Mouse (Mus musculus) lung, embryonic 14.5 days (tissue): ENCODE measurements around the gene Dolk. TPM values are rescaled to one million over a fixed set of nuclear protein-coding genes. Genes with fewer than 3 reads are reported as not detected.

ENCODE experiments used
- ATAC-seq: fragments of 200-750 bp; cut with Nextera tagmentation; 2 replicates; pipeline ENCODE4 v1.8.0; 2017; ENCODE audit warnings: mild to moderate bottlenecking, moderate TSS enrichment, moderate library complexity; ENCODE audit not compliant: insufficient read depth
- DNase-seq: peaks from one replicate; pipeline ENCODE4 v3.0.0-alpha.2; 2015
- H3K27ac ChIP-seq: fragments of 300-500 bp; sonication (generic); 2 replicates; pipeline ENCODE4 v1.5.1; 2014; ENCODE audit warnings: low read depth, mild to moderate bottlenecking, moderate library complexity
- H3K27me3 ChIP-seq: fragments of 300-500 bp; sonication (generic); 2 replicates; pipeline ENCODE4 v1.6.1; 2014; ENCODE audit warnings: low read length, control low read depth; ENCODE audit not compliant: insufficient read depth
- H3K36me3 ChIP-seq: fragments of 300-500 bp; sonication (generic); 2 replicates; pipeline ENCODE4 v1.6.1; 2014; ENCODE audit warnings: control low read depth; ENCODE audit not compliant: insufficient read depth
- H3K4me1 ChIP-seq: fragments of 300-500 bp; sonication (generic); 2 replicates; pipeline ENCODE4 v1.6.1; 2014; ENCODE audit warnings: antibody characterized with exemption, control low read depth; ENCODE audit not compliant: insufficient read depth
- H3K4me2 ChIP-seq: fragments of 300-500 bp; sonication (generic); 2 replicates; pipeline ENCODE4 v1.6.1; 2014; ENCODE audit warnings: mild to moderate bottlenecking
- H3K4me3 ChIP-seq: fragments of 300-500 bp; sonication (generic); 2 replicates; pipeline ENCODE4 v1.5.1; 2014; ENCODE audit warnings: low read depth, low read length
- H3K9ac ChIP-seq: fragments of 300-500 bp; sonication (generic); 2 replicates; pipeline ENCODE4 v1.6.1; 2014
- H3K9me3 ChIP-seq: fragments of 300-500 bp; sonication (generic); 2 replicates; pipeline ENCODE4 v1.6.1; 2016; ENCODE audit warnings: low read depth, low read length, control low read depth
- CTCF ChIP-seq: IDR thresholded peaks from 2 replicates; pipeline ENCODE4 v1.5.1; 2016; ENCODE audit warnings: antibody characterized with exemption, low read depth
- WGBS: fragments of 180-500 bp; shearing (Covaris S2); extraction: QIAGEN DNeasy Blood & Tissue Kit; methylation state at CpG from one replicate; pipeline ENCODE4 v1.1.7; 2014; 5-methylcytosine and 5-hydroxymethylcytosine counted together
- polyA plus RNA-seq: library from polyadenylated mRNA; unstranded; fragments of >200 nt; fragmentation: Nextera tagmentation; extraction: Ambion mirVana; gene quantifications from 2 replicates; pipeline ENCODE4 v1.2.1, GENCODE M21; 2014

Gene Dolk
- polyA plus RNA-seq, 1 experiment from 2014 or later = 30.6 TPM

DNA sequence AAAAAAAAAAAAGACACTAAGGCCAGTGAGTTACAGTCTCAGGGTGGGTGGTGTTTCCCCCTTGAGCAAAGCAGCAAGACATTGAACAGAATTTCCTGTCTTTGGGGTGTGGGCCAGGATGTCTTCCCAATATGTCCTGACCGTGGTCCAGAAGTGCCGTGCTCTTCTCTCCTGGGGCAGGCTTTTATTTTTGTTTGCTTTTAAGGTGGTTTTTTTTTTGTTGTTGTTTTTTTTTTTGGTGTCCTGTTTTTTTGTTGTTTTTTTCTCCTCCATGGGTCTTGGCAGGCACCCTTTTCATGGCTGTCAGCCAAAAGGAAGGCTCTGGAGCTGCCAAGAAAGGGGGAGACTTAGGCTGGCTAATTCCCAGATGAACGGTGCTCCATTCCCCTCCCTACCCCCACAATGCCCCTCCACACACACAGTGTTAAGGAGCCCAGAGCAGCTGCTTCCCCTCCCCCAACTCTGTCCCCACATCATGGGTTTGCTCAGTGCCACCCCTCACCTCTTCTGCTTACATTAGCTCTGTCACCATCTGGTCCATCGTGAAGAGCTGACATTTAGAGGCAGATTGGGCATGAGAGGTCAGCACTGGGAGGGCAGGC lies 23.2 kb downstream of the Dolk start:
- Histone ChIP-seq H3K9ac (no peak overlapping the region), H3K36me3 (peaks cover 64% of the 10 kb centered on the region)
- WGBS = 41% methylated on average over 4 of the region's 4 CpGs

DNA sequence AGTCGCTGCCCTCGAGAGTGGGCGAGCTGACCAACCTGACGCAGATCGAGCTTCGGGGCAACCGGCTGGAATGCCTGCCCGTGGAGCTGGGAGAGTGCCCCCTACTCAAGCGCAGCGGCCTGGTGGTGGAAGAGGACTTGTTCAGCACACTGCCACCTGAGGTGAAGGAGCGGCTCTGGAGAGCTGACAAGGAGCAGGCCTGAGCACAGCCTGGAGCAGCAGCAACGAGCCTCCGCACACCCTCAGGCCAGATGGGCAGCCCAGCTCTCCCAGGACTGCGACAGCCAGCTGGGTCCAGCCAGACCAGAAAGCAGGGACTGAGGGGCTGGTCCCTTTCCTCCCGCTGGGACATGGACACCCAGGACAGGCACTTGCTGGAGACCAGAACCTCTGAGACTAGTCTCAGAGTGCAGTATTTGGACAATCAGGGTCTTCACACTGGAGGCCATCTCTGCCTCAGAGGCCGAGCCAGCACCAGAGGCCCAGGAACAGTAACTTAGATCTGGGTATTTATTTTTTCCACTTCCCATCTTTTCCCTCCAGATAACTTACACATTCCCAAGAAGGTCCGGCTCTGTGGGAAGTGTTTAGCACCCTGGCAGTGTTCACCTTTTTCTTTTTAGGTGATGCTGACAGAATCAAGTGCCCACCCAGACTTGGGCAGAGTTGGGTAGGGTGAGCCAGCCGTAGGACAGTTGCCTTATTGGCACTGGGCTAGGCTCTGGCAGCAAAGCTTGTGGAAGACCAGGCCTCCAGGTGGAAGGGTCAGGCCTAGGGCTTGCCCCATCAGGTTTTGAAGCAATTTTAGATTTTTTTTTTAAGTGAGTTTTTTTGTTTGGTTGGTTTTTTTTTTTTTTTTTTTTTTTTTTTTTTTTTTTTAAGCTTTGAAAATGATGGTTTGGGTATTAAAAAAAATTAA lies 24.0 kb downstream of the Dolk start:
- peaks cover 20% of the 10 kb centered on the region for H3K4me1 ChIP-seq
- no peaks in the 10 kb centered on the region for H3K27me3 ChIP-seq
- DNase-seq (no peak), ATAC-seq (no peak)
- H3K4me2 ChIP-seq = no peak overlapping the region
- H3K9me3 ChIP-seq = no peaks in the 10 kb centered on the region
- no peak for TF ChIP-seq CTCF
- 88% methylated on average over 18 of the region's 18 CpGs for WGBS
- peaks cover 72% of the 10 kb centered on the region for H3K36me3 ChIP-seq
- H3K27ac ChIP-seq = no peak overlapping the region
- no peak overlapping the region for H3K9ac ChIP-seq
- H3K4me3 ChIP-seq = no peak overlapping the region

More for the DNA sequence above, 23.2 kb downstream of the Dolk start:
- no peak overlapping the region for H3K4me2 ChIP-seq
- no peak overlapping the region for H3K4me3 ChIP-seq
- ATAC-seq (no peak), DNase-seq (peak; percentile 55)
- H3K4me1 ChIP-seq = peaks cover 20% of the 10 kb centered on the region
- no peak for TF ChIP-seq CTCF
- H3K27ac ChIP-seq = no peak overlapping the region
- no peaks in the 10 kb centered on the region for H3K9me3 ChIP-seq
- no peaks in the 10 kb centered on the region for H3K27me3 ChIP-seq

- ATAC-seq = no peak
- WGBS = 84% methylated on average over 4 of the region's 4 CpGs
- 0 out of 2 replicates have a peak, but pooled peaks have one; percentile 13 for TF ChIP-seq CTCF
- Histone ChIP-seq H3K36me3 (peaks cover 82% of the 10 kb centered on the region), H3K9ac (no peak overlapping the region), H3K4me1 (peaks cover 11% of the 10 kb centered on the region; the same call in 1 of the 2 replicates), H3K4me3 (no peak overlapping the region), H3K9me3 (no peaks in the 10 kb centered on the region), H3K27ac (no peak overlapping the region), H3K27me3 (no peaks in the 10 kb centered on the region), H3K4me2 (no peak overlapping the region)
- DNase-seq = no peak
Measured at GRCm38 (mm10) chr2:30261064-30261736, 24.9 kb downstream of the Dolk start.

DNA sequence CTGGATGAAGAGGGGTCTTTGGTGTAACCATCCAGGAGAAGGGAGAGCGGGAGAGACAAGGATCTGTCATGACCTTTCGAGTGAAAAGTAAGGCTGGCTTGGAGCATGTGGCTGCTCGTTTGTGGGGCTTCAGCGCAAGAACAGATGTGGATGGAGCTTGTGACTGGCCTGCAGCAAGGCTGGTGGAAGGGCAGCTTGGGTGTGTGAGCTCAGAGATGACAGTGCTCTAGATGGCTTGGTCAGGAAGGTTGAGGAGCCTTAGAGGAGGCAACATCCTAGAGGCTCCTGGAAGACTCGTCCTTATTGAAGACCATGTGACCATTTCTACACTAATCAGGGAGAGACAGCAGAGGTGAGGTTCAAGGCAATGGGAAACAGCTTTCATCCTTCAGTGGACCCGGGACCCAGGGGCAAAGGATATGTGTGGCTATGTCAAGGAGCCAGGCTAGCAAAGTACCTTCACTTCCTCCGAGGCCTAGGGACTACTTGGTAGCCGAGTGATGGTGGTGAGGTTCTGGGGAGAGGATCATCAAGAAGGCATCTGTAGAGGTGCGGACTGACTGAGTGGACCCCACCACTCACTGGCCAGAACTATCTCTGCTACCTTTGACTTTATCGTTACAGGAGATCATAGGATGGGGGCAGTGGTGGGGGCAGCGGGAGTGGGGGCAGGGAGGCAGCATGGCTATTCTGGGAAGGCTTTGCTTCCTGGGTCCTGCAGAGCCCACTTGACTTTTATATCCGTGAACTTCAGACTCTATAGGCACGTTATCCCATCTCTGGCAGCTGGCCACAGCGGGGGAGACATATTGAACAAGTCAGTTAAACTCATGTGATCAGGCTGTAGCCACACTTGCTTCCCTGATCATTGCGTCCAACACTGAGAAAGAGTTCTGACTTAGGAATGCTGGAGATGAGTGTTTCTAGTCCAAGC lies 26.7 kb downstream of the Dolk start:
- H3K9me3 ChIP-seq = no peaks in the 10 kb centered on the region
- H3K4me3 ChIP-seq = no peak overlapping the region
- peaks cover 90% of the 10 kb centered on the region for H3K36me3 ChIP-seq
- no peak for ATAC-seq
- no peak for TF ChIP-seq CTCF
- H3K9ac ChIP-seq = no peak overlapping the region; the same call in 1 of the 2 replicates
- no peaks in the 10 kb centered on the region for H3K4me1 ChIP-seq
- H3K27me3 ChIP-seq = no peaks in the 10 kb centered on the region
- H3K27ac ChIP-seq = peak overlapping the region; percentile 42; the same call in 1 of the 2 replicates
- H3K4me2 ChIP-seq = no peak overlapping the region
- no peak for DNase-seq
- WGBS = 81% methylated on average over 15 of the region's 15 CpGs

DNA sequence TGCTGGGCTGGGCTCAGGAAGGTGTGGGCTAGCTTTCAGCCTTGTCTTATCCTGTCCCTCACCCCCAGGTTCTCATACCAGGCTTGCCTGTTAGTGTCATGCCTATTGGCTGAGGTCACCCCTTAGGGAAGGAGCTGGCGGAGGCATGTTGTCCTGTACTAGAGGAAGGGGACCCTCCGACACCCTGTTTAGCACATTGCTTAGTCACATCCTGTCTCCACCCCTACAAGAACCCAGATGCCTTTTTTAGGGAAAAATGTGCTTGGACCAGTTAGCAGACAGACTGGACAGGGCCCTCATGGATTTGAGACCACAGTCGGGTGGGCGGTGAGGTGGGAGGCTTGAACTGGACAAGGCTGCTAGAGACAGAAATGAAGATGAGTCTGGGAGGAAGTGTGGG lies 27.5 kb downstream of the Dolk start:
- Histone ChIP-seq H3K4me2 (no peak overlapping the region), H3K4me3 (no peak overlapping the region), H3K9ac (no peak overlapping the region; the same call in 1 of the 2 replicates), H3K4me1 (no peaks in the 10 kb centered on the region), H3K27me3 (no peaks in the 10 kb centered on the region), H3K27ac (peak overlapping the region; percentile 42; the same call in 1 of the 2 replicates), H3K9me3 (no peaks in the 10 kb centered on the region), H3K36me3 (peaks cover 82% of the 10 kb centered on the region)
- ATAC-seq (no peak; the same call in 1 of the 2 replicates), DNase-seq (peak; percentile 18)
- WGBS = 67% methylated on average over 4 of the region's 4 CpGs
- TF ChIP-seq CTCF = no peak

GRCm38 (mm10) chr2:30257699-30258460 lies 28.3 kb downstream of the Dolk start:
- Histone ChIP-seq H3K36me3 (peaks cover 75% of the 10 kb centered on the region), H3K27me3 (no peaks in the 10 kb centered on the region), H3K27ac (no peak overlapping the region), H3K4me1 (no peaks in the 10 kb centered on the region), H3K9ac (no peak overlapping the region), H3K9me3 (no peaks in the 10 kb centered on the region), H3K4me3 (no peak overlapping the region), H3K4me2 (no peak overlapping the region)
- 82% methylated on average over 7 of the region's 7 CpGs for WGBS
- no peak for TF ChIP-seq CTCF
- no peak for ATAC-seq
- no peak for DNase-seq
